ENCODE assay signal across 9 mouse cellular contexts in the genomic region with DNA sequence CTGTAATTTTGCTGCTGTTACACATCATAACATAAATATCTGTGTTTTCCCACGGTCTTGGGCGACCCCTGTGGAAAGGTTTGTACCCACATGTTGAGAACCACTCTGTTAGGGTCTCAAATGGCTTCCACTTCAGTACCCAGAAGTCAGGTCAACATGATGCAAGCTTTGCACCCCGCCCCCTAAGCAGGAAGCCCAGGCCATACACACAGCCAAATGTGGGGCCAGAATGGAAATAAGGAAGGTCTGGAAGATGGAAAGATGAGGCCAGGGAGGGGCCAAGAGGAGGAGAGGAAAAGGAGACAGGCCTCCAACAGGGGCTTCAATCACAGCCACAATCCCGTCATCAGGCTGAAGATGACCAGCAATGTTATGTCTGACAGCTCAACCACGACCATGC. TPM values are rescaled to one million over a fixed set of nuclear protein-coding genes. Genes with fewer than 3 reads are reported as not detected.
A peak's percentile ranks its signal among the peaks of the same experiment; 100 is the strongest.
DNase-seq lines count a peak whose midpoint lies in the region; ATAC-seq and TF ChIP-seq lines count a peak whose summit lies in the region.
"Had no signal": no experiment of that assay in that cellular context is flagged by ENCODE, and none has a peak within 500 bp of the region (broad histone marks: within the 10 kb centered on the region; RNA-seq: fewer than 3 reads in every experiment).

No protein-coding gene starts in this region.

- H3K4me2 ChIP-seq in embryonic facial prominence, embryonic 13.5 days, result peak overlapping the region; percentile 80
- H3K4me2 ChIP-seq in hindbrain, embryonic 16.5 days (ENCODE audit: low read length), result no peak overlapping the region
- no peak overlapping the region; the same call in 1 of the 2 replicates for H3K4me2 ChIP-seq in midbrain, embryonic 16.5 days (ENCODE audit: low read length)

- 57% methylated on average over 5 of the region's 5 CpGs for WGBS in kidney, adult 2 months
- 49% methylated on average over 5 of the region's 5 CpGs for WGBS in embryonic facial prominence, embryonic 13.5 days
- WGBS in hindbrain, embryonic 16.5 days, result 46% methylated on average over 5 of the region's 5 CpGs
- WGBS in midbrain, embryonic 16.5 days, result 40% methylated on average over 5 of the region's 5 CpGs

- no peak for DNase-seq in kidney, adult 2 months
- DNase-seq in kidney, postnatal 25 days, result no peak
- DNase-seq in frontal cortex, postnatal 36 days (ENCODE audit: low spot score in 2 of 2), result no peak
- DNase-seq in spleen, adult 12 weeks (ENCODE audit: low spot score), result no peak
- DNase-seq in left cerebral cortex, adult 9 months (ENCODE audit: low spot score in 2 of 2), result no peak

- no peak for ATAC-seq in embryonic facial prominence, embryonic 13.5 days (ENCODE audit: insufficient number of reproducible peaks, insufficient read depth, low FRiP score, low TSS enrichment, low read depth)
- ATAC-seq in hindbrain, embryonic 16.5 days, result no peak
- no peak for ATAC-seq in midbrain, embryonic 16.5 days

- no peaks in the 10 kb centered on the region for H3K9me3 ChIP-seq in embryonic facial prominence, embryonic 13.5 days
- H3K9me3 ChIP-seq in hindbrain, embryonic 16.5 days (ENCODE audit: control insufficient read depth, low read length), result no peaks in the 10 kb centered on the region
- H3K9me3 ChIP-seq in midbrain, embryonic 16.5 days (replicated peaks; ENCODE audit: control insufficient read depth, low read length, poor library complexity, severe bottlenecking), result no peaks in the 10 kb centered on the region
- H3K9me3 ChIP-seq: megakaryocyte, embryonic 14.5 days had no signal

- no peaks in the 10 kb centered on the region for H3K27me3 ChIP-seq in kidney, adult 2 months (replicated peaks; ENCODE audit: control insufficient read depth, insufficient read depth, low read length)
- no peaks in the 10 kb centered on the region for H3K27me3 ChIP-seq in embryonic facial prominence, embryonic 13.5 days
- no peaks in the 10 kb centered on the region for H3K27me3 ChIP-seq in hindbrain, embryonic 16.5 days (replicated peaks; ENCODE audit: control insufficient read depth, insufficient read depth, low read length)
- no peaks in the 10 kb centered on the region for H3K27me3 ChIP-seq in midbrain, embryonic 16.5 days (ENCODE audit: control insufficient read depth, insufficient read depth, low read depth, low read length)

- peak overlapping the region; percentile 88 for H3K27ac ChIP-seq in kidney, adult 2 months (ENCODE audit: insufficient read depth, low read depth, low read length)
- peak overlapping the region; percentile 99 for H3K27ac ChIP-seq in embryonic facial prominence, embryonic 13.5 days
- peak overlapping the region; percentile 94 for H3K27ac ChIP-seq in hindbrain, embryonic 16.5 days (ENCODE audit: low read depth, low read length)
- peak overlapping the region; percentile 92 for H3K27ac ChIP-seq in midbrain, embryonic 16.5 days (ENCODE audit: low read length)

- no peak overlapping the region for H3K4me3 ChIP-seq in kidney, adult 2 months (ENCODE audit: insufficient read depth, low read depth, low read length)
- no peak overlapping the region for H3K4me3 ChIP-seq in embryonic facial prominence, embryonic 13.5 days
- no peak overlapping the region for H3K4me3 ChIP-seq in hindbrain, embryonic 16.5 days (ENCODE audit: low read length)
- H3K4me3 ChIP-seq in midbrain, embryonic 16.5 days (ENCODE audit: low read depth, low read length), result no peak overlapping the region

- no peak for TF ChIP-seq CTCF in kidney, adult 2 months (conservative IDR thresholded peaks at IDR 0.05; ENCODE audit: insufficient read depth, insufficient read length, low read depth, low read length)

- H3K9ac ChIP-seq in embryonic facial prominence, embryonic 13.5 days, result peak overlapping the region; percentile 74; the same call in 1 of the 2 replicates
- H3K9ac ChIP-seq in hindbrain, embryonic 16.5 days (ENCODE audit: low read depth, low read length), result peak overlapping the region; percentile 22; the same call in 1 of the 2 replicates
- H3K9ac ChIP-seq in midbrain, embryonic 16.5 days (ENCODE audit: low read depth, low read length), result peak overlapping the region; percentile 59

- peaks cover 38% of the 10 kb centered on the region for H3K4me1 ChIP-seq in kidney, adult 2 months (ENCODE audit: control insufficient read depth, insufficient read depth, low read length)
- peaks cover 79% of the 10 kb centered on the region for H3K4me1 ChIP-seq in embryonic facial prominence, embryonic 13.5 days
- H3K4me1 ChIP-seq in hindbrain, embryonic 16.5 days (ENCODE audit: control insufficient read depth, insufficient read depth, low read depth, low read length), result peaks cover 65% of the 10 kb centered on the region
- peaks cover 42% of the 10 kb centered on the region for H3K4me1 ChIP-seq in midbrain, embryonic 16.5 days (ENCODE audit: control insufficient read depth, insufficient read depth, low read length)

- no peaks in the 10 kb centered on the region for H3K36me3 ChIP-seq in kidney, adult 2 months (ENCODE audit: control insufficient read depth, insufficient read depth, low read length)
- H3K36me3 ChIP-seq in embryonic facial prominence, embryonic 13.5 days, result no peaks in the 10 kb centered on the region
- no peaks in the 10 kb centered on the region for H3K36me3 ChIP-seq in hindbrain, embryonic 16.5 days (ENCODE audit: control insufficient read depth, insufficient read depth, low read length)
- no peaks in the 10 kb centered on the region for H3K36me3 ChIP-seq in midbrain, embryonic 16.5 days (ENCODE audit: control insufficient read depth, insufficient read depth, low read length)

- TF ChIP-seq POLR2A in kidney, adult 2 months (IDR thresholded peaks at IDR 0.05; ENCODE audit: low read depth, low read length), result no peak

RNA-seq across cellular contexts. Expression of a gene that starts 37.1 kb away (rescaled TPM):
- 32.0 and 38.8 TPM in 2 replicates for polyA plus RNA-seq in kidney, adult 2 months (2012; rRNA removed)
- polyA plus RNA-seq in embryonic facial prominence, embryonic 13.5 days (2015; fragmentation: Nextera tagmentation; extraction: Ambion mirVana), result 35.1 and 36.2 TPM in 2 replicates
- 23.3 and 26.2 TPM in 2 replicates for polyA plus RNA-seq in hindbrain, embryonic 16.5 days (2015; fragmentation: Nextera tagmentation; extraction: Ambion mirVana)
- polyA plus RNA-seq in midbrain, embryonic 16.5 days (2015; fragmentation: Nextera tagmentation; extraction: Ambion mirVana), result 19.9 and 22.9 TPM in 2 replicates

Comparison
In these comparisons a context has a peak if more than half of its experiments do, and no peak if none do; other contexts are left out.
1. H3K9ac ChIP-seq: peak in every context shown above with its lines; median percentile 74 in embryonic facial prominence, embryonic 13.5 days; 59 in midbrain, embryonic 16.5 days; 22 in hindbrain, embryonic 16.5 days.